Mouse (Mus musculus): ENCODE data around the gene Ywhae. TPM values are rescaled to one million over a fixed set of nuclear protein-coding genes. Genes with fewer than 3 reads are reported as not detected.
A peak's percentile ranks its signal among the peaks of the same experiment; 100 is the strongest.

The Ywhae gene
- polyA plus RNA-seq, 1 experiment = 612 TPM

DNA sequence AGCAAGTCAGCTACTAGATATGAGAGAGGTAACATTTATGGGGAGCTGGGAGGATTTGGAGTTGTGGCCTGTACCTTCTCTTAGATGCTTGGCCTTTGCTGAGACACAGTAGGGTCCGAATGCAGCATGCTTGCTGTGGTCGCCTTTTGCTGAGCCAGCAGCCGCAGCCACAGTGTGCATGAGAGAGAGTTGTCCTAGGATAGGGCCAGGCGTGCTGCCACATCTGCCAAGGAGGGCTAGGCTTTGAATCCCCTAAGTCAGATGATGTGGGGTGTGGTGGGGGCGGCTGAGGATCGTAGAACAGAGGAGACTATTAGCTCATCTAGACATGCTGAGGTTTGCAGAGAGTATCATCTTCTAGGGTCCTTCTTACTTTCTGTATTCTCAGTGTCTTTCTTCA lies 29.9 kb upstream of the Ywhae start:
- H3ac ChIP-seq (ENCODE audit: control insufficient read depth, insufficient read length) = no peak overlapping the region
- TF ChIP-seq POLR2A (IDR thresholded peaks at IDR 0.05; ENCODE audit: insufficient read length, low read depth) (no peak), POLR2AphosphoS2 (IDR thresholded peaks at IDR 0.05; ENCODE audit: insufficient read length, low read depth) (peak; percentile 65), E2F4 (IDR thresholded peaks at IDR 0.05; ENCODE audit: insufficient read depth) (no peak), USF1 (IDR thresholded peaks at IDR 0.05; ENCODE audit: low read depth) (no peak), MAX (IDR thresholded peaks at IDR 0.05; ENCODE audit: low read depth) (no peak)
- H3K79me2 ChIP-seq (ENCODE audit: control insufficient read depth, insufficient read depth) = peaks cover 17% of the 10 kb centered on the region
- H3K4me3 ChIP-seq = no peak overlapping the region
- H3K4me2 ChIP-seq (ENCODE audit: low read depth) = no peak overlapping the region
- peaks cover 62% of the 10 kb centered on the region for H3K36me3 ChIP-seq (ENCODE audit: control insufficient read depth, insufficient read depth)
- H3K27me3 ChIP-seq (ENCODE audit: control insufficient read depth, insufficient read depth, insufficient read length) = no peaks in the 10 kb centered on the region

DNA sequence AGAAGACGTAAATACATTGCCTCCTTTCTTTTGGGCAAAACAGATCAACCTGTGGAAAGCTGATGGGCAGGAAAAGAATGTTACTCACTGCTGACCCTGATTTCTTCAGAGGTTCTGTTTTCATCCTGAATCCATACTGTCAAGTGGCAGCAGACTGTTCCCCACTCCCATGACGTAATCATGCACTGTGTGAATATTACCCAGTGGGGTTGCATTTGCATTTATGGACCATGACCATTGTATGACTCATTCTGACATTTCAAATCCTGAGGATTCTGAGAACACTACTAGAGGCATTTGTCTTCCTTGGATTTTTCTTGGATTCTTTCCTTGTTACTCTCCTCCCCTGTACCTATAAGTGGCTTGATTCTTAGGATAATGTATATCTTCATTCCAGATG lies 28.9 kb upstream of the Ywhae start:
- Histone ChIP-seq H3K4me3 (no peak overlapping the region), H3K36me3 (ENCODE audit: control insufficient read depth, insufficient read depth) (peaks cover 53% of the 10 kb centered on the region), H3ac (ENCODE audit: control insufficient read depth, insufficient read length) (no peak overlapping the region), H3K79me2 (ENCODE audit: control insufficient read depth, insufficient read depth) (peaks cover 8% of the 10 kb centered on the region), H3K27me3 (ENCODE audit: control insufficient read depth, insufficient read depth, insufficient read length) (no peaks in the 10 kb centered on the region), H3K4me2 (ENCODE audit: low read depth) (no peak overlapping the region)
- no peak for TF ChIP-seq TCF12 (IDR thresholded peaks at IDR 0.05; ENCODE audit: insufficient read depth, poor library complexity, severe bottlenecking)
- no peak for TF ChIP-seq REST (IDR thresholded peaks at IDR 0.05; ENCODE audit: insufficient read depth, insufficient read length)
- TF ChIP-seq MYOG (IDR thresholded peaks at IDR 0.05; ENCODE audit: control insufficient read depth in 1 of 3, insufficient read depth in 1 of 3, insufficient read length in 2 of 3, low read depth in 2 of 3) = no peak
- no peak for TF ChIP-seq CEBPB (IDR thresholded peaks at IDR 0.05; ENCODE audit: insufficient read depth, poor library complexity, severe bottlenecking)
- TF ChIP-seq E2F4 (IDR thresholded peaks at IDR 0.05; ENCODE audit: insufficient read depth) = no peak
- no peak for TF ChIP-seq USF1 (IDR thresholded peaks at IDR 0.05; ENCODE audit: low read depth)
- TF ChIP-seq POLR2AphosphoS2 (IDR thresholded peaks at IDR 0.05; ENCODE audit: insufficient read length, low read depth) = no peak
- no peak for TF ChIP-seq SRF (IDR thresholded peaks at IDR 0.05; ENCODE audit: control insufficient read depth, insufficient read length, low read depth)
- TF ChIP-seq POLR2A (IDR thresholded peaks at IDR 0.05; ENCODE audit: insufficient read length, low read depth) = no peak
- no peak for TF ChIP-seq TCF3 (IDR thresholded peaks at IDR 0.05; ENCODE audit: insufficient read length, low read depth)
- TF ChIP-seq MAX (IDR thresholded peaks at IDR 0.05; ENCODE audit: low read depth) = no peak
- TF ChIP-seq MYOD1 (IDR thresholded peaks at IDR 0.05; ENCODE audit: control insufficient read depth in 1 of 3, insufficient read length in 2 of 3, low read depth in 2 of 3) = no peak

DNA sequence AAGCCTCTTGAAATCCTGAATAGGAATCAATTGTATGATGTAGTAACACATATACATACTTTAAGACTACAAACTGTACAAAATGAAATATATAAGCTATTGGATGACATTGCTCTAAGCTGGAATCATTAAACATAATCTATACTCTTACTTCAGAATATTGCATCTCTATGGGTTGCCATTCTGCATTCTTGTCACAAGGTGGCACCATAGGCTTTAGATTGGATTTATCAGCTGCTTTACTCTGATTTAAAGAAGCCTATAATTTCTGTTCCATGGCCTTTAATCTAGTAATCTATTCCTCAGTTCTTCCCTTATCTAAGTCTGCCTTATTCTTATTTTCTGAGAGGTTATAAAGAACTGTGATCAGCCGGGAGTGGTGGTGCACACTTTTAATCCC lies 18.7 kb upstream of the Ywhae start:
- H3ac ChIP-seq (ENCODE audit: control insufficient read depth, insufficient read length) = no peak overlapping the region
- no peaks in the 10 kb centered on the region for H3K79me2 ChIP-seq (ENCODE audit: control insufficient read depth, insufficient read depth)
- TF ChIP-seq REST (IDR thresholded peaks at IDR 0.05; ENCODE audit: insufficient read depth, insufficient read length) = no peak
- no peak for TF ChIP-seq MYOD1 (IDR thresholded peaks at IDR 0.05; ENCODE audit: control insufficient read depth in 1 of 3, insufficient read length in 2 of 3, low read depth in 2 of 3)
- TF ChIP-seq MYOG (IDR thresholded peaks at IDR 0.05; ENCODE audit: control insufficient read depth in 1 of 3, insufficient read depth in 1 of 3, insufficient read length in 2 of 3, low read depth in 2 of 3) = no peak
- TF ChIP-seq MAX (IDR thresholded peaks at IDR 0.05; ENCODE audit: low read depth) = no peak
- no peak for TF ChIP-seq TCF3 (IDR thresholded peaks at IDR 0.05; ENCODE audit: insufficient read length, low read depth)
- TF ChIP-seq TCF12 (IDR thresholded peaks at IDR 0.05; ENCODE audit: insufficient read depth, poor library complexity, severe bottlenecking) = no peak
- no peak for TF ChIP-seq USF1 (IDR thresholded peaks at IDR 0.05; ENCODE audit: low read depth)
- TF ChIP-seq POLR2AphosphoS2 (IDR thresholded peaks at IDR 0.05; ENCODE audit: insufficient read length, low read depth) = no peak
- no peak for TF ChIP-seq E2F4 (IDR thresholded peaks at IDR 0.05; ENCODE audit: insufficient read depth)
- TF ChIP-seq CEBPB (IDR thresholded peaks at IDR 0.05; ENCODE audit: insufficient read depth, poor library complexity, severe bottlenecking) = no peak
- H3K27me3 ChIP-seq (ENCODE audit: control insufficient read depth, insufficient read depth, insufficient read length) = no peaks in the 10 kb centered on the region
- no peak overlapping the region for H3K4me3 ChIP-seq
- no peaks in the 10 kb centered on the region for H3K36me3 ChIP-seq (ENCODE audit: control insufficient read depth, insufficient read depth)
- H3K4me2 ChIP-seq (ENCODE audit: low read depth) = no peak overlapping the region

DNA sequence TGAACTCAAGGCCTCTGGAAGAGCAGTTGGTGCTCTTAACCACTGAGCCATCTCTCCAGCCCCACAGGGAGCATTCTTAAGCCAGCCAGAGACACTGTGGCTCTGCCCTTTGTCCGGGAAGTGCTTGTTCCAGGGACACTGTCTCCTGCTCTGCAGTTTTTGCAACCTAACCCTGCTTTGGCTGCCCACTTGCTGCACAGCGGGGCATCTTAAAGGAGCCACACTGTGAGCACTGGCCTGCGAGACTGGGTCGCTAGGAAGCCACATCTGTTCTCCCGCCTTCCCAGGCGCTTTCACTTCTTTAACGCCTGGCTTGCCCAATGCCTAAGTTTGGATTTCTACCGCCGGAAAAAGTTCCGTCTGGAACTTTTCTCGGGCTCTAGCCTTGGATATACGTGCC lies 17.1 kb upstream of the Ywhae start:
- no peak overlapping the region for H3K4me2 ChIP-seq (ENCODE audit: low read depth)
- no peaks in the 10 kb centered on the region for H3K27me3 ChIP-seq (ENCODE audit: control insufficient read depth, insufficient read depth, insufficient read length)
- TF ChIP-seq MYOD1 (IDR thresholded peaks at IDR 0.05; ENCODE audit: control insufficient read depth in 1 of 3, insufficient read length in 2 of 3, low read depth in 2 of 3) = no peak
- no peak for TF ChIP-seq CEBPB (IDR thresholded peaks at IDR 0.05; ENCODE audit: insufficient read depth, poor library complexity, severe bottlenecking)
- TF ChIP-seq TCF3 (IDR thresholded peaks at IDR 0.05; ENCODE audit: insufficient read length, low read depth) = no peak
- TF ChIP-seq POLR2A (IDR thresholded peaks at IDR 0.05; ENCODE audit: insufficient read length, low read depth) = no peak
- no peak for TF ChIP-seq SRF (IDR thresholded peaks at IDR 0.05; ENCODE audit: control insufficient read depth, insufficient read length, low read depth)
- TF ChIP-seq REST (IDR thresholded peaks at IDR 0.05; ENCODE audit: insufficient read depth, insufficient read length) = no peak
- no peak for TF ChIP-seq E2F4 (IDR thresholded peaks at IDR 0.05; ENCODE audit: insufficient read depth)
- no peak overlapping the region for H3ac ChIP-seq (ENCODE audit: control insufficient read depth, insufficient read length)
- no peaks in the 10 kb centered on the region for H3K36me3 ChIP-seq (ENCODE audit: control insufficient read depth, insufficient read depth)
- no peak overlapping the region for H3K4me3 ChIP-seq
- no peaks in the 10 kb centered on the region for H3K79me2 ChIP-seq (ENCODE audit: control insufficient read depth, insufficient read depth)

DNA sequence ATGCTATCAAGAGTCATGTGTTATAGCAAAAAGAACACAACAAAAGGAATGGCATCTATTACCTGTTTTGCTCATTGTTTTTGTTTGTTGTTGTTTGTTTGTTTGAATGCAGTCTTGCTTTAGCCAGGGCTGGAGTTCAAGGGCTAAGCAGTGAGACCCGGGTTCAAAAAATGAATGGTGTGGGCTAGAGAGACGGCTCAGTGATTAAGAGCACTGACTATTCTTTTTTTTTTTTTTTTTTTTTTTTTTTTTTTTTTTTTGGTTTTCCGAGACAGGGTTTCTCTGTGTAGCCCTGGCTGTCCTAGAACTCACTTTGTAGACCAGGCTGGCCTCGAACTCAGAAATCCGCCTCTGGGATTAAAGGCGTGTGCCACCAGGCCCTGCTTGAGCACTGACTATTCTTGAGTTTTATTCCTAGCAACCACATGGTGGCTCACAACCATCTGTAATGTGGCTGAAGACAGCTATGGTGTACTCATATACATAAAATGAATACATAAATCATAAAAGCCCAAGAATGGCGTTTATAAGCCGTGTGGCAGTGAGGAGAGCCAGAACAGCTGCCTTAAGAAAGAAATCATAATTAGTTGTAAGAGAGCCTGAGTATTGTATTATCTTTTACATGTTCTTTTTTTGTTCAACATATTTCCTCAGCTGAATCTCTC lies 15.9 kb upstream of the Ywhae start:
- no peaks in the 10 kb centered on the region for H3K27me3 ChIP-seq (ENCODE audit: control insufficient read depth, insufficient read depth, insufficient read length)
- TF ChIP-seq TCF3 (IDR thresholded peaks at IDR 0.05; ENCODE audit: insufficient read length, low read depth) = no peak
- no peak for TF ChIP-seq MYOD1 (IDR thresholded peaks at IDR 0.05; ENCODE audit: control insufficient read depth in 1 of 3, insufficient read length in 2 of 3, low read depth in 2 of 3)
- TF ChIP-seq MAX (IDR thresholded peaks at IDR 0.05; ENCODE audit: low read depth) = no peak

More for the DNA sequence above, 15.9 kb upstream of the Ywhae start:
- H3K36me3 ChIP-seq (ENCODE audit: control insufficient read depth, insufficient read depth) = no peaks in the 10 kb centered on the region
- H3K79me2 ChIP-seq (ENCODE audit: control insufficient read depth, insufficient read depth) = no peaks in the 10 kb centered on the region
- no peak overlapping the region for H3ac ChIP-seq (ENCODE audit: control insufficient read depth, insufficient read length)
- H3K4me3 ChIP-seq = no peak overlapping the region
- H3K4me2 ChIP-seq (ENCODE audit: low read depth) = no peak overlapping the region

Data from myocyte (in vitro differentiated cells).